Mouse (Mus musculus) gastrocnemius, postnatal 25 days (tissue): ENCODE results near the gene Ilf2. TPM values are rescaled to one million over a fixed set of nuclear protein-coding genes. Genes with fewer than 3 reads are reported as not detected.

Experiments
- total RNA-seq, 2 experiments: library from RNA; stranded (reverse); gene quantifications; 1 replicate in 1 of 2; 2 replicates in 1 of 2; pipeline ENCODE4 v1.2.3; 2021

Ilf2 gene
- total RNA-seq, 2 experiments from 2014 or later = 23.4 to 25.6 TPM

Other genes starting within 250 kb of the Ilf2 start
- 10 to 100 TPM; 54.3 to 56.9 TPM for gene Jtb, start 244.5 kb upstream of the Ilf2 start, total RNA-seq
- under 1 TPM in 1 of 2 experiments, not detected in 1; 0.35 TPM for gene Creb3l4, start 232.6 kb upstream of the Ilf2 start, total RNA-seq
- 10 to 100 TPM; 49.6 to 54.7 TPM for gene Slc39a1, start 228.0 kb upstream of the Ilf2 start, total RNA-seq
- gene Crtc2, start 222.0 kb upstream of the Ilf2 start, total RNA-seq = 10 to 100 TPM; 13.9 to 16.9 TPM
- gene Dennd4b, start 210.9 kb upstream of the Ilf2 start, total RNA-seq = 10 to 100 TPM; 71.3 to 76.9 TPM
- 10 to 100 TPM; 37.2 to 40.0 TPM for gene Gatad2b, start 182.9 kb upstream of the Ilf2 start, total RNA-seq
- gene Slc27a3, start 86.2 kb upstream of the Ilf2 start, total RNA-seq = 1 to 10 TPM; 1.5 to 1.7 TPM
- gene Ints3, start 42.5 kb upstream of the Ilf2 start, total RNA-seq = 10 to 100 TPM; 14.5 to 15.9 TPM
- gene Npr1, start 10.3 kb upstream of the Ilf2 start, total RNA-seq = 10 to 100 TPM in 1 of 2 experiments, 1 to 10 TPM in 1; 7.7 to 10.8 TPM
- gene Snapin, start 14.9 kb downstream of the Ilf2 start, total RNA-seq = 10 to 100 TPM; 57.4 to 60.0 TPM
- gene Chtop, start 33.4 kb downstream of the Ilf2 start, total RNA-seq = 10 to 100 TPM; 86.0 to 86.1 TPM
- 100 to 1,000 TPM; 112 to 150 TPM for gene S100a1, start 38.3 kb downstream of the Ilf2 start, total RNA-seq
- 10 to 100 TPM in 1 of 2 experiments, 1 to 10 TPM in 1; 9.5 to 16.8 TPM for gene S100a13, start 38.3 kb downstream of the Ilf2 start, total RNA-seq
- under 1 TPM; 0.29 to 0.67 TPM for gene S100a14, start 50.7 kb downstream of the Ilf2 start, total RNA-seq
- 10 to 100 TPM; 62.7 to 69.8 TPM for gene S100a16, start 61.1 kb downstream of the Ilf2 start, total RNA-seq
- not detected for gene S100a3, start 84.5 kb downstream of the Ilf2 start, total RNA-seq
- gene S100a2, start 114.1 kb downstream of the Ilf2 start, total RNA-seq = not detected
- not detected for gene Gm42674, start 125.8 kb downstream of the Ilf2 start, total RNA-seq
- gene S100a4, start 127.6 kb downstream of the Ilf2 start, total RNA-seq = 10 to 100 TPM; 11.3 to 23.2 TPM
- not detected for gene S100a5, start 132.4 kb downstream of the Ilf2 start, total RNA-seq
- 100 to 1,000 TPM in 1 of 2 experiments, 10 to 100 TPM in 1; 65.8 to 112 TPM for gene S100a6, start 136.8 kb downstream of the Ilf2 start, total RNA-seq
- under 1 TPM; 0.20 to 0.43 TPM for gene S100a7a, start 177.9 kb downstream of the Ilf2 start, total RNA-seq
- not detected for gene S100a8, start 192.9 kb downstream of the Ilf2 start, total RNA-seq
- under 1 TPM in 1 of 2 experiments, not detected in 1; 0.59 TPM for gene S100a9, start 219.6 kb downstream of the Ilf2 start, total RNA-seq